Mouse (Mus musculus) lung, postnatal 10 days (tissue): ENCODE data around the gene Emg1.

Source experiments
- DNase-seq: peaks from one replicate; pipeline ENCODE4 v3.0.0; 2021

Emg1 gene

DNA sequence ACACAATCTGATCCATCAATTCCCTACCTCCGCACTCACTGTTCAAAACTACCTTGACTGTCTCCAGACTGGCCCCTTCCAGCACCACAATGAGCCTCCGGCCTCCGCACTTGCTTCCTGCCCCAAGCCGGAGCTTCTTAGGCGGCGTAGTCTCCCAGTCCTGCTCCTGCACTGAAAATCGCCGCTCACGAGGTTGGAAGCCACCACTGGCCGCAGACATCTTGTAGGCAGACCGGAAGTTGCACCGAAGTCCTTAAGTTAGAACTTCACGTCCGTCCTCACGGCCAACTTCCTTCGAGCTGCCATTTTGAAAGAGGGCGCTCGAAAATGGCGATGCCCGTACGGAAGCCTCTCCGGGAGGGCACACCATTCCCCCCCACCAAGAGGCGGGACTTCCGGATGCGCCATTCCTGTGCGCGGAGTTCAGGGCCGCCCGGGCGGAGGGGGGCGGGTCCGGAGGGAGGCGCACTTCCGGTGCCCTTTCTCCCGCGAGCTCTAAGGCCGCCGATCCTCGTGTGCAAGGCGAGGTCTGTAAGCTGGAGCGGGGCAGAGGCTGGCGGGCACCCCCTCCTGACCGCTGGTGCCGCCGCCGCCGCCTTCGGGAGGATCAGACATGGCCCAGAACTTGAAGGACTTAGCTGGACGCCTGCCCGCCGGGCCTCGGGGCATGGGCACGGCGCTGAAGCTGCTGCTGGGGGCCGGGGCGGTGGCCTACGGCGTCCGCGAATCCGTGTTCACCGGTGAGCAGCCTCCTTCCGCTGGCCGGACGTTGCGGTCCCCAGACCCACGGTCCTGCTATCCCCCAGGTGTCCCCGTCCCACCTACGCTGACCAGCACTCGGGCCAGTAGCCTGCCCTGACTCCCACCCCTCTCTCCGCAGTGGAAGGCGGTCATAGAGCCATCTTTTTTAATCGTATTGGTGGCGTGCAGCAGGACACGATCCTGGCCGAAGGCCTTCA is at the start of gene Emg1, which contains the start of gene Phb2:
Gene Emg1, minus strand, starts transcription at position 355 of the 959 bp plus-strand sequence.
Gene Phb2, plus strand, starts transcription at position 513 of the 959 bp plus-strand sequence.
- DNase-seq, result peak; percentile 99

DNA sequence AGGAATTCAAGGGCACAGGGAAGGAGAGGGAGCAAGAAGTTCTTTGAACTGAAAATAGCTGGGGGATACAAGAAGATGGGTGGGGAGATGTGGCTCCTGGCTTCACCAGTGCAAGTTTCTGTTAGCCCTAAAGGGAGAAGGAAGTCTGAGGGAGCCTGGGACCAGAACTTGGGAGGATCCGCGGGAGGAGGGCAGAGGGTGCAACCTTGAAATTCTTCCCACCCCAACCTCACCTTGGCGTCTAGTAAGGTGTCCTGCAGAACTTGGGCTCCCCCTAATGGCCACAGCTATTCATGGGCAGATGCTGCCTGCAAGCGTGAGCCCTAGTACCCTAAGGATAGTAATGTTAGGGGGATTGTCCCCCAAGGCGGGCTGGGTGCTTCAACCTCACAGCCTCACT is 47.3 kb upstream of the Emg1 start:
- DNase-seq, result peak; percentile 92

DNA sequence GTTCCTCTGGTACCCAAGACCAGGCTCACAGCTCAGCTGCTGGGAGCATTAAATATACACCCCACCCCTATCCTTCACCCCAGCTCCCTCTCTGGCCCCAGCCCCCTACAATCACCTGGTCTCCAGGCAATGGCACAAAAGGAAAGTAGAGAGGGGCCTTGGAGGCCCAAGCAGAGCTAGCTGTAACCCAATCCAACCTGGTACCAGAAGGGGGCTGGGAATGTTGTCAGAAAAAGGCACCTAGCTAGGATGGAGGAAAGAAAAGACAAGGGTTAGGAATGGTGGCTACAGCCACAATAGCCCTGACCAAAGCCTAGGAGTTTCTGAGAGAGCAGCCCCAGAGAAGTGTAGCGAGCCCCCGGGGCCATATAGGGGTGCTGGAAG is 46.9 kb upstream of the Emg1 start:
- DNase-seq, result peak; percentile 12

DNA sequence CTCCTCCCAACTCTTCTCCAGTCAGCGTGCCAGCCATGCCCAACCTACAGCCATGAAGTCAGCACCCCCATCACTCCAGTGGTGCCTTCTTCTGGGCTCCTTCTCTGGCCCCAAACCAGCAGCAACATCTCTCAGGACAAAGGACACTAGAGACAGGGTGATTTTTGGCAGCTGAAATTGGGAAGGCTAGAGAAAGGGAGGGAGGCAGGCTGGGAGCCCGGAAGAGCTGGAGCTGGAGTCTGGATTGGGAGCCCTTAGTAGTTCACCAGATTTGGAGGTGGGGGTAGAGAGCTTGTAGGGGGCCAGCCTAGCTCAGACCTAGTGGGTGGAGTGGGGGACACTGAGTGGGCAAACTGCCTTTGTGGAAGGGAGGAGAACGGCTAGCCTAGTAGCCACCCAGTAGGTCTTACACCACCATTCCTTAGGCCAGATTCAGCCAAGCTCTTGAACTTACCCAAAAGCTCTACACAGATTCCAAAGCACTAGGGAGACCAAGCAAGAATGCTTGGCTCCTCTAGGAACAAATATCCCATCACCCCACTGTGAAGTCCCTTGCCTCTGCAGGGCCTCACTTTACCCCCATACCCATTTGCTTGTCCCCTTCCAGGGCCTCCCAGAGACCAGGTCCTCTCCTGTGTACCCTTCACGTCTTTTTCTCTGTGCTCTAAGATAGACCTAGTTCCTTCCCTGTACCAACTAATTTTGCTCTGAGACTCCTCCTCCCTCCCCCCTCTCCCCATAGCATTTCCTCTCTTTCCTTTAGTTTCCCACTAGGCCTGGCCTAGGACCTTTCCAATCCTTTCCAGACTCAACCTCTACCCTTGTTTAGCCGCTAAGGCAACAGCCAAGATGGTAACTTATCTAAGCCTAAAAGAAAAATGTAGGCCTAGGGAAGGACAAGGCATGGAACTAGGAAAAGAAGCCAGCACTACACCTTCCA is 46.2 kb upstream of the Emg1 start:
- peak; percentile 81 for DNase-seq

DNA sequence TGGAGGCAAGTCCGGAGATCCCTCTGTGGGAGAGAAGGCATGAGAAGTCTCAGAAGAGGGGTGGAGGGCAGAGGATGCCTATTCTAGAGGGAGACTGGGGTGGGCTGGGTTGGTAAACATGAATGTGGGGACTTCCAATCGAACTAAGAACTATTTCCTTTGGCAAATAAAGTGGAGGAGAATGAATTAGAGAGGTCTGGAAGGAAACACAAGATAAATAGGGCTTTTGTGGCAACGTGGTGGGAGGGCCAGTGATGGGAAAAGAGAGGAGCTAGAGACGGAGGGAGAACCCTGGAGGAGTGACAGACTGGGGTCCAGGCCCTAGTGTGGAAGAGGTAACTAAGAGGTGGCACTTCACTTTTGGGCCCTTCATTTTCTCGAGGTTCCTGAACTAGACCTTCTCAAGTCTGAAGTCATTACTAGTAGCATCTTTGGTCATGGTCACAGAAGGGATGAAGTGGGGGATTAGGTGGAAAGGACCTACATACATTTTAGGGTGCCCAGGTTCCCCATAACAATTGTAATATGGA is 45.4 kb upstream of the Emg1 start:
- DNase-seq, result peak; percentile 28

DNA sequence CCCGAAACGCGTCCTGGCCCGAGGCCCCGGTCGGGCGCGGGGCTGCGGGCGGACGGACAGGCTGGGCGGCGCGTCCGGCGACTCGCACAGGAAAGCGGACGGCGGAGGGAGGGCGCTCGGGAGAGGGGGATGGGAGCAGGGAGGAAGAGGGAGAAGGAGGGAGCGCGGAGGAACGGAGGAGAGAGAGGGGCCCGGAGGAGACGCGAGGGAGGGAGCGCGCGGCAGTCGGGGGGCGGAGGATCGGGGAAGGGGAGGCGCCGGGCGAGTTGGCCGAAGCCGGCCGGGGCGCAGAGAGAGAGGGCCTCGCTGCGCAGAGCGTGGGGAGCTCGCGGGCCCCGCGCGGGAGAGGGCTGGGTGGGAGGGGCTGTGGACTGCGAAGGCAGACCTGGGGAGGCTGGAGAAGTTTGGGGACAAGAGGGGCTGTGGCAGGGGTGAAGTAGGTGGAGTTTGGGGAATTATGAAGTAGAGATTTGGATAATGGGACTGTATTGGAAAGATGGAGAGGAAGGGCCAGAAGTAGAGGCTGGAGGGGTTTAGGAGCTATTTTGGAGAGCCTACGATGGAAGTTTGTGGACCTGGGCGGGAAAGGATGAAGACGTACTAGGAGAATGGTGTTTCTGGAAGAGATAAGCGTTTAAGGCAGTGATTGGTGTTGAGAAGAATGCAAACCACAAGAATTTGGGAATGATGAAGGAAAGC is 44.8 kb upstream of the Emg1 start:
- peak; percentile 94 for DNase-seq

DNA sequence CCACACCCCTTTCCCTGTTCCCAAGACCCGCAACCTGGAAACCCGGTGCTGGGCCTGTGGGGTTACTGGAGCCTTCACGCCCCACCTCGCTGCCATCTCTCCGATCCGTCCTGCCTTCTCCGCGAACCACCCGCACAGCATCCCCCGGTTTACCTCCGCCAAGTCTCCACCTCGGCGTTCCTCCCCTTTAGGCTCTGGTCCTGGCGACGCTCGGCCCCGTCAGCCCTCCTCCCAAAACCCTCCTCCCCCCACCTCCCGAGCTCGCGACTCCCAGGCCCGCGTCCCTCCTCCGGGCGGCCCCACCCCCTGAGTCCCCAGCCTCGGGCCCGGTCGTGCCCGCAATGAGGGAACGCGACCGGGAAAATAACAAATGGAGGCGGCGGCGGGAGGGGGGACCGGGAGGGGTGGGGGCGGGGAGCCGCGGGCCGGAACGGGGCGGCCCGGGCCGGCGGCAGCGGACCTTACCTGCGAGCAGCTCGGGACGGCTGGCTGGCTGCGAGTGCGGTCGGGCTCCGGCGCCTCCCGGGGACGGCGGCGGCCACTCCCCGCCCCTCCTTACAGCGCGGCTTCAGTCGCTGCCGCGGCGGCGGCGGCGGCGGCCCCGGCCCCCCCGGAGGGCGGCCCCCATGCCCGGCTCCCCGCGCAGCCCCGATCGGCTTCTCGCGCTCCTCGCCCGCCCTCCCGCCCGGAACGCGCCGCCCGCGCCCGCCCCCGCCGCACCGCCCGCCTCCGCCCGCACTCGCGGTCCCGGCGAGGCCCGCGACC is 44.0 kb upstream of the Emg1 start, which contains the start of the genes Gm45234 and Atn1:
Gene Gm45234, minus strand, starts transcription at position 191 of the 765 bp plus-strand sequence.
Gene Atn1, minus strand, starts transcription at position 694 of the 765 bp plus-strand sequence.
- peak; percentile 85 for DNase-seq

DNA sequence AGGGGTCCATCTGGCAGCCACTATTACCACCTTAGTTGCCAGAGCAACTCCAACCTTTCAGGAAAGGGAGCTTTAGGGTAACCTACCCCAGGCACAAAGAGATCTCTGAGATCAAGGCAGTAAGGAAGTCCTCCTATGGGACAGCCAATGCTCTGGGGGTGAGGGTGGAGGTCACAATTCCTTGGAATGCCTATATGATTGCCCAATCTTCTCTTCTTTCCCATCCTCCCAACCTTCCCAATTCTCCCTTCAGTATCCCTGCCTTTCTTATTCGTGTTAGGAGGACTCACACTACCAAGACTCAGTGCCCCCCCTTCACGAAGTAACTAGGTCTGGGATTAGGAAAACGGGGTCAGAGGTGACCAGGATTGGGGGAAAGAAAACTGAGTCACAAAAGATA is 43.3 kb upstream of the Emg1 start:
- no peak for DNase-seq

DNA sequence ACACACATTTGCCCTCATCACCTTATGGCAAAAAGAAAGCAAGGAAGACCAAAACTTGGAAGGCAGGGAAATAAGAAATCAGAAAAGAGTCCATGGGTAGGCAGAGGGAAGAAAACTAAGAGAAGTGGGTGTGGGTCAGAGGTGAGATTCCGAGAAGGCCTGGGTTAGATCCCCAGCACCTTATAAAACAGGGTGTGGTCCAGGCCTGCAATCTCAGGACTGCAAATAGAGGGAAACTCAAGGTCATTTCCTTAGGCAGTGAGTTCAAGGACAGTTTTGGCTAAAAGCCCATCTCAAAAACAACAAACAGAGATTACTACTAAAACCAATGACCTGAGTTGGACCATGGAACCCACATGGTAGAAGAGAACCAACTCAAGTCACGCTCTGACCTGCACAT is 41.9 kb upstream of the Emg1 start:
- DNase-seq, result no peak

DNA sequence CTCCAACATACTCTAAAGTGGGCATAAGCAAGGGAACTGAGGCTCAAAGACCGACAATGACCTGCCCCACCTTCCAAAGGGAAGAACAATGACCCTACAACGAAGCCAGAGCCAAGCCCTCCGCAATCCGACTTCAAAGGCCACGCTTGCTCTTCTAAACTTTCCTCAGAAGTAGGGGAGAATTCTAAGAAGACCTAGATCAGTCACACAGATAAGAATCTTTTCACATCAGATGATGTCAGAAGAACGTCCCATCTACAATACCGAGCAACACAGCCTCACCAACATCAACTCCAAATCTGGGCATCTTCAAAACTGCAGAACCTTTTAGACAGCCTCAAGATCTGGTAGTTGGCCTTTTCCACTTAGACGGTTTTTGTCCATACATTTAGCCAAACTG is 38.4 kb upstream of the Emg1 start:
- no peak for DNase-seq

DNA sequence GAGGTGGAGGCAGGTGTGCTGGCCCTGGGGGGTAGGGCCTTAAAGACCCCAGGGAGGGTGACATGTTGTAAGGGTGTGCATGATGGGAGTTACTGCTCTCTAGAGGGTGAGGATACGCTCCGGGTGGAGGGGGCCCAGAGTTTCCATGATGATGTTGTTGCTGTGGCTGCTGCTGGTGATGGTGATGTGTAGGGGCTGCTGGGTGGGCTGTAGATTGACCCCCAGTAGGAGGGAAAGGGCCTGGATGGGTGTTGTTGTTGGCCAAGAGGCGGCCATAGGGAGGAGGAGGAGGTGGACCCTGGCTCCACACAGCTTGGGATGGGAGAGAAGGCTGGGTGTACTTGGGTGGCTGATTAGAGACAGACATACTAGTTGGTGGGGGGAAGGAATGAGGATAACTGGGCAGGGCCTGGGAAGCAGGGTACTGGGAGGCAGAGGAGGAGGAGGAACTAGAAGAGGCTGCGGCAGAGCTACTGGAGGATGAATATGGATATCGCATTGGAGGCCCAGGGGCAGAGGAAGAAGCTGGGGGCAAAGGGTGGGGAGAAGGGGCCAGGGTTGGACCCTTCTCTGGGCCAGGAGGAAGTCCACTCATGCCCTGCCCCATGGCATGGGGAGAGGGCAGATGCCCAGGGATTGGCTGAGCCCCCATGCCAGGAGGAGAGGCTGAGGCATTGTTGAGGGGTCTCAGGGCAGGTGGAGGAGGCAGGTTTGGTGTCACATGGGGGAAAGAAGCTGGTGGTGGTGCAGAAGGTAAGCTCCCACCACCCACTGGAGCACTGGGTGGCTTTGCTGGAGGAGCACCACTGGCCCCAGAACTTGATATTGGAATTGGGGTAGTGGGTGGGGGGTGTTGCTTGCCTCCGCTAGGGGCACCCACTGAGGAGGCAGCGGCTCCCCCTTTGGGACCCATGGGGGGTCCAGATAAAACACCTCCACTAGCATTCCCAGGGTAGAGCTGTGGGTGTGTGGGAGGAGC is 35.0 kb upstream of the Emg1 start:
- DNase-seq, result no peak

DNA sequence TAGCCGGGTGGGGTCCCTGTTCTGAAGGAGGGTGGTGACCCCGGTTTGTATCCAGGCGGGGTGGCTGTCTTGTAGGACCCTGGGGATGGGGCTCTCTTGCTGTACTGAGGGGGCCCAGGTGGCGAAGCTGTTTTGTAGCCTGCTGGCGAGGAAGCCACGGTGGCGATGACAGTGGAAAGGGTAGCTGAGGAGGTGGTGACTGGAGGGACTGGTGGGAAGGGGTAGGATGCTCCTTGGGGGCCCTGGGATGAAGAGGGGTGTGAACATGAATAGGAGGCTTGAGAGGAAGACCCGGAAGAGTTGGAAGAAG is 34.3 kb upstream of the Emg1 start:
- no peak for DNase-seq

DNA sequence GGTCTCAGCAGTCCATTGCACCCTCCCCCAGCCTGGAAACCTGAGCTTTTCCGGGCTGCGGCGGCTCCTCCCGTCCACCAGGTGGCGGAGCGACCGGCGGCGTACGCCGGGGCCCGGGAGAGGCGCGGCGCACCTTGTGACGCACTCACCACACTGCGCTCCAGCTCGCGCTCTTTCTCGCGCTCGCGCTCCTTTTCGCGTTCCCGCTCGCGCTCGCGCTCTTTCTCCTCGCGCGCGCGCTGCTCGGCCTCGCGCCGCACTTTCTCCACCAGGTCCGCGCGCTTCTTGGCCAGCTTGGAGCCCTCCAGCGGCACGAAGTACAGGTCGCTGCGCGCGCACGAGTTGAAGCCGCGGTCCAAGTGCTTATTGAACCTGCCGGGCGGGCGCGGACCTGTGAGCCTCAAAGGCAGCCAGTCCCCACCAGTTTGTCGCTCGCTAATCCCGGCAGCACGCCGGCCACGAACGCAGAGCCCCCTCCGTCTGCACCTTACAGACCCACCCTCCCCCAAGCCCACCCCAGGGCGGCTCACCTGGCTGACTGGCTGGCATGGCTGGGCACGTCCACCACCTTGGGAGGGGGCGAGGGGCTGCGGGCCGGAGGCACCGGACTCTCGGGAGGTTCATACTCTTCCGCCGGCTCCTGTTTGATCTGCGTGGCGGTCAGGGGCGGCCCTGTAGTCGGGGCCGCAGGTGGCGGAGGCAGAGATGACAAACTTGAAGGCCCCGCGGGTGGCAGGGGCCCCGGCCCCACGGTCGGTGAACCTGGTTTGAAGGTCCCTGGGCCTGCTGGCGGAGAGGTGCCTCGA is 33.7 kb upstream of the Emg1 start:
- peak; percentile 94 for DNase-seq

DNA sequence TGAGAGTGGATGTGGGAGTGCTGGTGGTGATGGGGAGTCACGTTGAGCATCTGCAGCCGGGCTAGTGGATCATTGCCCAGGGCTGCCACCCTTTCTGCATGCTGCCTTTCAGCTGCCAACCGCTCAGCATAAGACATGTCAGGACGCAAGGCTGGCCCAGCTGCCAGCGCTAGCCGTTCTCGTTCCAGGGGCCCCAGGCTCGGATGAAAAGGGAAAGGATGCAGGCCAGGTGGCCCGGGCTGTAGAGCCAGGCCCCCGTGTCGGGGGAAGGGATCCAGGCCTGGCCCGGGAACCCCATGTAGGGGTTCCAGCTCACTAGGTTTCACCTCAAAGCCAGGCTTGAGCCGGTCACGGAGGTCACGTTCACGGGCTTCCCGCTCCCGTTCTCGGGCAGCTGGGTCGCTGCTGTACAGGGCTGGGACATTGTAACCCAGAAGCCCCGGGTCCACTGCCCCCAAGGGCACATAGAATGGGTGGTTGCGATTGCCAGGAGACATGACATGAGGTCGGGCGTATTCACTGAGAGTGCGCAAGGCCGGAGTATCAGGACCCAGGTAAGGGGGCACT is 32.9 kb upstream of the Emg1 start:
- DNase-seq, result no peak

DNA sequence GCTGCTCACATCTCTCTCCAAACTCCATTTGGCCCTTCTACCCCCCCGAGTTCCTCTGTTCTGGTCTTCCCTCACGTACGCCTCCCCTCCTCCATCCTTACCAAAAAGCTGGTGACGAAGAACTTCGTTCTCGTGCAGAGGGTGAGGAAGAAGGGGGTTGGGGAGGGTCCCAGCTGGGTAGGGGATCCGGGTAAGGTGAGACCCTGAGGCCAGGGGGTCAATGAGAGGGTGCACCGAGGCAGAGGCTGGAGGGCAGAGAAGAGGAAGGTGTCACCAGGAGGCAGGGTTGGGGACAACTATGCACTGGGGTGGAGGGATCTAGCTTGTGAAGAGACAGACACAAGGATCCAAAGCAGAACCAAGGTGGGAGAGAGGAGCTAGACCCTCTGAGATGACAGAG is 31.7 kb upstream of the Emg1 start:
- DNase-seq, result no peak

DNA sequence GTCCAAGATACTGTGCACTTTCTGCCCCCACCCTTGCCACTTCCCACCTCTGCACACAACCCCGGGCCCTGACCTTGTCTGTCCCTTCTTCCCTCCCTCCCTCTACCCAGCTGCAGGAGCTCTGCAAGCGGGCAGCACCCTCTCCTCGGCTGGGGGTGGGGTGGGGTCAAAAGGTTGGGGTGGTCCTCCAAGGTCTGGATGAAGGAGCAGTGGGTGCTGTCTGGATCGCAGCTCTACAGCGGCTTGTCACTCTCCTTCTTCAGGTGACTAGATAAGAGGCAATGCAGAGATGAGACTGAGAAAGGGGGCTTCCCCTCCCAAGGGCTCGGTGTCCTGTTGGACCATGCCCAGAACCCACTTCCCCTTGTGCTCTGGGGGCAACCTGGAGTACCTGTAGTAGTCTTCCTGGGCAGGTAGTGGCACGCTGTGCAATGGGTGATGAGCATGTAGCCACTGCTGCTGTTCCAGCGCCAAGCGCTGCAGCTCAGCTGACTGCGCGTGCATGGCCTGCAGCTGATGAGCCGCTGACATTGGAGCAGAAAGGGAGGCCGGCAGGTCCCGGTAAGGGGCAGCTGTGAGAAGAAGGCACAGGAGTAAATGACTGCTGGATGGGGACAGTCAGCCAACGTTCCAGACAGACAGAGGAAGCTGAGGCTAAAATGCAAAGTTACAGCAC is 31.0 kb upstream of the Emg1 start:
- DNase-seq, result no peak

DNA sequence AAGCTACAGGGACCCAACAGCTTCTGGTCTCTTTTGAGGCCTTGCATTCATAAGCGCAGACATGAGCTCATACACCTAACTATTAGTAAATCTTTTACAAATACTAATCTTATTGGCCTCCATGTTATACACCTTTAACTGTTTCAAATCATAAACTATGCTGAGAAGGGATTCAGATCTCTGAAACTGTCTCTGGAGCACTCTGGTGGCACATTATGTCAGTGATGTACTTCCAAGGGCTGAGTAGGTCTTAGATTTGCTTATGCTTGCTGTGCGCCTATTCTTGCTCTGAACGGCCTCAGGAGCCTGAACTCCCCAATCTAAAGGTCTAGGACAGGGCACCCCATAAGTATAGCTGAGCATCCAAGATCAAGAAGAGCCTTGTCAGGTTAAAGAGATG is 29.9 kb upstream of the Emg1 start:
- DNase-seq, result no peak

DNA sequence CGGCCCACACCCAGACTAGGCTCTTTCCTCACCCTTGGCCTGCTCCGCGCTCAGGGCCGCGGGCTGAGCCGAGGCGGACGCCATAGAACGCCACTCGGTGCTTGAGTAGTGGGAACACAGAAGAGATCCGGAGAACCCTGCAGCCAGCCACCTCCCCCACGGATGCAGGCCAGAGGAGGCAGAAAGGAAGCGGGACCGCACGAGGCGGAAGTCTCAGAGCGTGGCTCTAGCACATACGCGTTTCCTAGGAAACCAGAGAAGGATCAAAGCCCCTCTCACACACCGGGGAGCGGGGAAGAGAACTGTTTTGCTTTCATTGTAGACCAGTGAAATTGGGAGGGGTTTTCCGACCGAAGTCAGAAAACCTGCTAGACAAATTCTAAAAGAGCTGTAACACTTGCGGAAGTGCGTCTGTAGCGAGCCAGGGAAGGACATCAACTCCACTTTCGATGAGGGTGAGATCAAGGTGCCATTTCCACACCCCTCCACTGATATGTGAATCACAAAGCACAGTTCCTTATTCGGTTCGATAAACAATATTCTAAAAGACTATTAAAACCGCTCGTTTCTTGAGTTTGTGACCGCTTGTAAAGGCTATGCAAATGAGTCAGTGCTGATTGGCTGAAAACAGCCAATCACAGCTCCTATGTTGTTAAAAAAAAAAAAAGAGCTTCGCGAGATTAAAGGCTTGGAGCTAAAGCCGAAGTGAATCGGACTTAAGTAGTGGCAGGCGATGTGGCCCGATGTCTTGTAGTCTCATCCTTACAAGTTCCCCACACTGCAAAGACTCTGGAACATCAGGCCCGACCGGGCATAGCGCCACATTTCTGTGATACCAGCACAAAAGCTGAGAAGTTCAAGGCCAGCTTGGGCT is 29.1 kb upstream of the Emg1 start, which contains the start of gene Grcc10:
Gene Grcc10, minus strand, starts transcription at position 487 of the 874 bp plus-strand sequence.
- DNase-seq, result peak; percentile 93
